Mouse (Mus musculus) C2C12 (cell line): Measurements from ENCODE around the gene Fbn1.

Experiments
- CEBPB ChIP-seq: IDR thresholded peaks from one replicate; pipeline ENCODE4 v1.6.1; 2011; ENCODE audit warnings: low read depth, mild to moderate bottlenecking, control low read depth, moderate library complexity
- CTCF ChIP-seq: IDR thresholded peaks from one replicate; pipeline ENCODE4 v1.5.1; 2011; ENCODE audit not compliant: control insufficient read depth, insufficient read depth, insufficient read length
- FOSL1 ChIP-seq: IDR thresholded peaks from one replicate; pipeline ENCODE4 v1.8.0; 2011; ENCODE audit warnings: mild to moderate bottlenecking, low read length; ENCODE audit not compliant: poor library complexity, insufficient read depth, severe bottlenecking
- MAX ChIP-seq: IDR thresholded peaks from one replicate; pipeline ENCODE4 v1.6.1; 2011; ENCODE audit warnings: mild to moderate bottlenecking, control low read depth
- MYOD1 ChIP-seq: IDR thresholded peaks from one replicate; pipeline ENCODE4 v1.6.1; 2011; ENCODE audit warnings: low read depth; ENCODE audit not compliant: control insufficient read depth, insufficient read length
- MYOG ChIP-seq: IDR thresholded peaks from one replicate; pipeline ENCODE4 v1.6.1; 2011; ENCODE audit not compliant: control insufficient read depth, insufficient read length; ENCODE audit errors: extremely low read depth
- USF1 ChIP-seq: IDR thresholded peaks from one replicate; pipeline ENCODE4 v1.6.1; 2011; ENCODE audit warnings: low read depth, mild to moderate bottlenecking, control low read depth, moderate library complexity

DNA sequence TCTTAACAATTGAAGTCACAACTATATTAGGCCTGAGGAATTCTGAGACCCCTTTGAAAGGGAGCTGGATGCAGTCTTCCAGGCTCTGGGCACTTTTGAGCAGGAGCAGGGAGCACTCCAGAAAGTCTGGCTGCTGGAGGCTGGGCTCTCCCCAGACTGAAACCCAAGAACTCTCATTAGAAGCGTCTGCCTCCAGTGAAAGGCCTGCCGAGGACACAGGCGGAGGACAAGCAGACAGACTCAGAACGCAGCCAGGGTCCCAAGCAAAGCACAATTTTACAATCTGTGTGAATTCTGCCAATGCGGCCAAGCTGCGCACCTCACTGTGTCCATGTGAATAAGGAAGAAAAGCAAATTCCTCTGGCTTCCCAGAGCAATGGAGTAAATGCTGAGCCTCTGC lies 76.3 kb downstream of the Fbn1 start:
- TF ChIP-seq CTCF (no peak), USF1 (no peak), MYOD1 (no peak), MYOG (no peak), FOSL1 (no peak), MAX (no peak), CEBPB (no peak)
